Mouse (Mus musculus) midbrain, embryonic 16.5 days (tissue): Measurements from ENCODE around the gene Trpv2. TPM values are rescaled to one million over a fixed set of nuclear protein-coding genes. Genes with fewer than 3 reads are reported as not detected.

Source experiments
- ATAC-seq: fragments of 200-750 bp; cut with Nextera tagmentation; 2 replicates; pipeline ENCODE4 v1.8.0; 2017; ENCODE audit warnings: moderate TSS enrichment
- H3K27ac ChIP-seq: fragments of 300-500 bp; sonication (generic); 2 replicates; pipeline ENCODE4 v1.5.1; 2014; ENCODE audit warnings: mild to moderate bottlenecking, low read length, mixed read lengths
- H3K27me3 ChIP-seq: fragments of 300-500 bp; sonication (generic); 2 replicates; pipeline ENCODE4 v1.6.1; 2014; ENCODE audit warnings: low read depth, low read length, mixed read lengths; ENCODE audit not compliant: control insufficient read depth, insufficient read depth
- H3K36me3 ChIP-seq: fragments of 300-500 bp; sonication (generic); 2 replicates; pipeline ENCODE4 v1.6.1; 2014; ENCODE audit warnings: mild to moderate bottlenecking, low read length, moderate library complexity, mixed read lengths; ENCODE audit not compliant: control insufficient read depth, insufficient read depth
- H3K4me1 ChIP-seq: fragments of 300-500 bp; sonication (generic); 2 replicates; pipeline ENCODE4 v1.6.1; 2014; ENCODE audit warnings: mild to moderate bottlenecking, low read length, mixed read lengths; ENCODE audit not compliant: control insufficient read depth, insufficient read depth
- H3K4me2 ChIP-seq: fragments of 300-500 bp; sonication (generic); 2 replicates; pipeline ENCODE4 v1.6.1; 2014; ENCODE audit warnings: mild to moderate bottlenecking, low read length, mixed read lengths
- H3K4me3 ChIP-seq: fragments of 300-500 bp; sonication (generic); 2 replicates; pipeline ENCODE4 v1.5.1; 2014; ENCODE audit warnings: low read depth, mild to moderate bottlenecking, low read length, moderate library complexity, mixed read lengths
- H3K9ac ChIP-seq: fragments of 300-500 bp; sonication (generic); 2 replicates; pipeline ENCODE4 v1.6.1; 2014; ENCODE audit warnings: low read depth, low read length, mixed read lengths
- H3K9me3 ChIP-seq: fragments of 300-500 bp; sonication (generic); replicated peaks from 2 replicates; pipeline ENCODE4 v1.6.1; 2014; ENCODE audit warnings: mild to moderate bottlenecking, low read length, mixed read lengths; ENCODE audit not compliant: control insufficient read depth, poor library complexity, severe bottlenecking
- WGBS: fragments of 180-500 bp; shearing (Covaris S2); extraction: QIAGEN DNeasy Blood & Tissue Kit; methylation state at CpG from one replicate; pipeline ENCODE4 v1.1.7; 2014; 5-methylcytosine and 5-hydroxymethylcytosine counted together
- polyA plus RNA-seq: library from polyadenylated mRNA; unstranded; fragments of >200 nt; fragmentation: Nextera tagmentation; extraction: Ambion mirVana; gene quantifications from 2 replicates; pipeline ENCODE4 v1.2.1, GENCODE M21; 2015

Gene Trpv2
- polyA plus RNA-seq, 1 experiment from 2014 or later = 43.7 TPM

DNA sequence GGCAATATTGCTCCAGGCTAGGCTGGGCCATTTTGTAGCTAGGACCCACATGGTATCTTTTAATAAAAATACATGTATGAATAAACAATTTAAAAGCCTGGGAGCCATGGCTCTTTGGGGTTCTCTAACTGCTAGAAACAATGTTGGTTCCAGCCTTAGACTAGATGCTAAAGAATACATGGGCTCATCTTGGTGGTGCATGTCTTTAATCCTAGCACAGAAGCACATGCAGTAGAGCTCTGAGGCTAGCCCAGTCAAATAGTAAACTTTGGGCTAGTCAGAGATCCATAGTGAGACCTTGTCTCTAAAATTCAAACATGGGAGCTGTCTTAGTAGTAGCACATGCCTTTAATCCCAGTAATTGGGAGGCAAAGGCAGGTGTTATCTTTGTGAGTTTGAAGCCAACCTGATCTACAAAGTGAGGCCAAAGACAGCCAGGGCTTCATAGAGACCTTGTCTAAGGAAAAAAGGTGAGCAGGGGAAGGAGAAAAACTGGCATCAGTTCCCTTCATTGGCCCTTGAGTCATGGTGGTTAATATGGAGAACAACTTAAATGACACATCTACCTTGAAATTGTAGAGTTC is 19.3 kb upstream of the Trpv2 start:
- no peak overlapping the region for H3K27ac ChIP-seq
- ATAC-seq = no peak
- H3K9me3 ChIP-seq = no peaks in the 10 kb centered on the region
- H3K9ac ChIP-seq = no peak overlapping the region
- H3K4me3 ChIP-seq = peak overlapping the region; percentile 53; the same call in 1 of the 2 replicates
- peak overlapping the region; percentile 99 for H3K4me2 ChIP-seq
- no peaks in the 10 kb centered on the region for H3K36me3 ChIP-seq
- H3K4me1 ChIP-seq = peaks cover 33% of the 10 kb centered on the region
- no peaks in the 10 kb centered on the region for H3K27me3 ChIP-seq

DNA sequence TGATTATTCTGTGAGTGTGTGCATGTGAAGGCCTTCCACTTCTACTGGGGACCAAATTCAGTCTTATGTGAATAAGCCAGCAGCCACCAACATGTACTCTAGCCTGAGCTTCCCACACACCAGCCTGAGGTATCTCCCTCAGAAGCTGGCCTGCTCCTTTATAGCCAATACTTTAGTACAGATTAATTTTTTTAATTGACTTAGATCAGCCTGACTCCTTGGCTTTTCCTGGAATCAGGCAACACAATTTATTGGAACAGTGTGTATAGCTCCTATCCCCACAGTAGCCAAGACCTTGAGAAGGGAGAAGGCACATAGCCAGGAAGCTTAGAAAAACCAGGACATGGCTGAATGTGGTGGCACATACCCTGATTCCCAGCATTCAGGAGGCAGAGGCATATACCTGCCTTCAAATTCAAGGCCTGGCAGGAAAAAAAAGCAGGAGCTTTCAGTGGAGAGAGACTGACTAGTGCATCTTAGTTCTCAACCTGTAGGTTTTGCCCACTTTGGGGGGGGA is 18.3 kb upstream of the Trpv2 start:
- H3K9me3 ChIP-seq = no peaks in the 10 kb centered on the region
- H3K27me3 ChIP-seq = no peaks in the 10 kb centered on the region
- H3K4me1 ChIP-seq = peaks cover 33% of the 10 kb centered on the region
- H3K4me2 ChIP-seq = no peak overlapping the region
- H3K27ac ChIP-seq = no peak overlapping the region
- H3K9ac ChIP-seq = no peak overlapping the region
- no peak overlapping the region for H3K4me3 ChIP-seq
- no peaks in the 10 kb centered on the region for H3K36me3 ChIP-seq
- no peak for ATAC-seq

DNA sequence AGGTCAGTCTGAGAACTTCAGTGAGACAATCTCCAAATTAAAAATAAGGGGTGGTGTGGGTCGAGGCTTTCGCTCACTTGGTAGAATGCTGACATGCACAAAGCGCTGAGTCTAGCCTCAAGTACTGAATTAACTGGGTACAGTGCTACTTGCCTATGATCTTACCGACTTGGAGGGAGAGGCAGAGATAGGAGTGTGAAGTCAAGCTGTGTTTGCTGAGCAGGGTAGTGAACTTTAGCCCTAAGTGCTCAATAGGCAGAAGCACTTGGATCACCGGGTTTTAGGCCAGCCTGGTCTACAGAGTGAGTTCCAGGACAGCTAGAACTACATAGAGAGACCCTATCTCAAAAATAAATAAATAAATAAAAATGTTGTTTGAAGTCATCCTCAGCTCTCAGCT is 17.1 kb upstream of the Trpv2 start:
- no peak overlapping the region for H3K27ac ChIP-seq
- no peaks in the 10 kb centered on the region for H3K27me3 ChIP-seq
- no peak overlapping the region for H3K4me3 ChIP-seq
- no peak for ATAC-seq
- peaks cover 33% of the 10 kb centered on the region for H3K4me1 ChIP-seq
- no peak overlapping the region for H3K4me2 ChIP-seq
- H3K9ac ChIP-seq = no peak overlapping the region
- 73% methylated on average over 5 of the region's 5 CpGs for WGBS
- H3K9me3 ChIP-seq = no peaks in the 10 kb centered on the region
- no peaks in the 10 kb centered on the region for H3K36me3 ChIP-seq

DNA sequence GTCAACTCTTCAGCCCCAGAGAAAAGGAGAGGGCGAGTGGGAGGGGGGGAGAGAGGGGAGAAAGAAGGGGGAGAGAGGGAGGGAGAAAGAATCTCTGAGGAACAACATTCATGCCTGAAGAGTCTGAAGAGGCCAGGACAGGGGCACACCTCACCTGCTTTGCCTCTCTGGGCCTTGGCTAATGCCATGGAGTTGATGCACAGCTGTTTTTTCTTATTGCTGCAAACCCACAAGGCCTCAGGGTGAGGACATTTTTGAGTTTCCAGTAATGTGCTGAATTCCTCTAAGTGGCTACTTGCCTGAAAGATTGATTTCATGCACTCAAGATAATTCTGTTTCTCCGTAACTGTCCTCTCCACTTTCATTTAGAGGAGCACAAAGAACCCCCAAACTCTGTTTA is 16.1 kb upstream of the Trpv2 start:
- H3K36me3 ChIP-seq = no peaks in the 10 kb centered on the region
- H3K9ac ChIP-seq = no peak overlapping the region
- WGBS = 72% methylated on average over 2 of the region's 2 CpGs
- peaks cover 31% of the 10 kb centered on the region for H3K4me1 ChIP-seq
- no peaks in the 10 kb centered on the region for H3K27me3 ChIP-seq
- no peak for ATAC-seq
- H3K27ac ChIP-seq = no peak overlapping the region
- no peaks in the 10 kb centered on the region for H3K9me3 ChIP-seq
- no peak overlapping the region for H3K4me2 ChIP-seq
- no peak overlapping the region for H3K4me3 ChIP-seq

DNA sequence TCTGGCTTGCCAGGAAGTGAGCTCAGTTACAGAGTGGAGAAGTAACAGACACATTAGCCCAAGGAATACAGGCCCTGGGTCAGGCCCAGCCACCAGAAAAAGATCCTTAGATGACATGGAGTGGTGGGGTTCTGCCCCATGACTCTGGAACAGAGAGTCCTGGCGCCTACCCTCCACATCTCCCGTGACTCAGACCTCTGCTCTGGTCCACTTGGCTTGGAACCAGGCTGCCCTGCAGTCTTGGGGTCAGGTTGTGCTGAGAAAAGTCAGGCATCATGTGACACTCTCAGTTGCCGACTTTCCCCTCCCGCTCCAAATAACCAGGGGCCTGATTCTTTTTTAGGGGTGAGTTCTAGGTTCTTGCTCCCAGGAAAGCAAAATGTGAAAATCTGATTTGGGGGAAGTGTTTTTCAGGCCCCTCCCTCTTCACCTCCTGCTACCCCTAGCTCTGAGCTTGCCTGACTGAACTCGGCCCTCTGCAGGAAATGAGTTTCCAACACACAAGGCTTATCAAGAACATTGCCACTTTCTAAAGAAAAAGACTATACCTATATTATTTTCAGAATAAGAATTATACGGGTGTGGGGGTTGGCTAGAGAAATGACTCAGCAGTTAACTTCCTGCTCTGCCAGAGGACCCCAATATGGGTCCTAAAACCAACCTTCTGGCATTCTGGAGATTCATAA is 15.2 kb upstream of the Trpv2 start:
- WGBS = 73% methylated on average over 6 of the region's 6 CpGs
- no peaks in the 10 kb centered on the region for H3K27me3 ChIP-seq
- H3K4me3 ChIP-seq = no peak overlapping the region
- no peak overlapping the region for H3K9ac ChIP-seq
- no peaks in the 10 kb centered on the region for H3K36me3 ChIP-seq
- no peak overlapping the region for H3K27ac ChIP-seq
- no peak overlapping the region for H3K4me2 ChIP-seq
- peaks cover 22% of the 10 kb centered on the region for H3K4me1 ChIP-seq
- no peaks in the 10 kb centered on the region for H3K9me3 ChIP-seq
- no peak for ATAC-seq

DNA sequence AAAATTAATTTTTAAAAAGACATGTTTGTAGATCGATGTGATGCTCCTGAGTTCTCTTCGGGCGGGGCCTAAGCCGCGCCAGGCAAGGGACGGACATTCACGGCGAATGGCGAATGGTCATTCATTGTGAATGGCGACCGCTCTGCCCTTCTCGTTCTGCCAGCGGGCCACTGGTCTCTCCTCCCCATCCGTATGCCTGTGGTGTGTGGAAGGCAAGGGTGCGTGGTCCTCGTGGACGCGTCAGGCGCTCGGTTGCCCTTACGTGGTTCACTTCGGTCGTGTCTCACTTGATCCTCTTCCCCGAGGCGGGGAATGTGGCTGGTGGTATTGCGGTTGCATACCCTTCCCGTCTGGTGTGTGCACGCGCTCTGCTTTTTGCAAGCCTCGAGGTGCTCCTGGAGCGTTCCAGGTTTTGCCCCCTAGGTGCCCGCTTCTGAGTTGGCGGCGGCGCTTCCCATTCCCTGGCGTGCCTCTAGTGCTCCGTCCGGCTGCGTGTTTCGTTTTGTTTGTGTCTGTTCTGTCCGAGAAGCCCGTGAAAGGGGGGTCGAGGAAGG is 13.7 kb upstream of the Trpv2 start:
- ATAC-seq = no peak
- Histone ChIP-seq H3K9ac (no peak overlapping the region), H3K4me1 (peaks cover 7% of the 10 kb centered on the region), H3K4me2 (peak overlapping the region; percentile 53), H3K36me3 (no peaks in the 10 kb centered on the region), H3K9me3 (no peaks in the 10 kb centered on the region), H3K27ac (no peak overlapping the region), H3K4me3 (peak overlapping the region; percentile 31), H3K27me3 (no peaks in the 10 kb centered on the region)
- WGBS = 28% methylated on average over 43 of the region's 43 CpGs

DNA sequence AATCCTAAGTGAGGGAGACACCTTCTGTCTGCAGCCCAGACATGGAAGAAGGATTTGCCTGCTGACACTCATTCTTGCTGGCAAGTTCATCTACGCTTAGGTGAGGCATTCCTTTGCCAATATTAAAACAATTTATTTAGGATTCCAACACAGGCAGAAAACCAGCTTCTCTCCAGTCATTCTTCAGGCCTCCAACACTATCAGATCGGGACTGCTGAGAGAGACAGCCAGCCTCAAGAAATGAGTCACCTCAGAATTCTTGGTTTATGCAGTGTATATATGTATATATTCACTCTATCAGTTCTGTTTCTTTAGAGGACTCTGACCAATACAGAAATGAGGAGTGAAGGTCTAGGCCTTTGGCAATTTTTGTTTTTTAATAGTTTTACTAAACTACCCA is 10.7 kb upstream of the Trpv2 start:
- no peaks in the 10 kb centered on the region for H3K9me3 ChIP-seq
- H3K27me3 ChIP-seq = no peaks in the 10 kb centered on the region
- WGBS = 90% methylated on average over 2 of the region's 2 CpGs
- H3K4me2 ChIP-seq = no peak overlapping the region
- ATAC-seq = no peak
- no peaks in the 10 kb centered on the region for H3K36me3 ChIP-seq
- H3K4me1 ChIP-seq = no peaks in the 10 kb centered on the region; the same call in 1 of the 2 replicates
- H3K9ac ChIP-seq = no peak overlapping the region
- no peak overlapping the region for H3K27ac ChIP-seq
- H3K4me3 ChIP-seq = no peak overlapping the region

DNA sequence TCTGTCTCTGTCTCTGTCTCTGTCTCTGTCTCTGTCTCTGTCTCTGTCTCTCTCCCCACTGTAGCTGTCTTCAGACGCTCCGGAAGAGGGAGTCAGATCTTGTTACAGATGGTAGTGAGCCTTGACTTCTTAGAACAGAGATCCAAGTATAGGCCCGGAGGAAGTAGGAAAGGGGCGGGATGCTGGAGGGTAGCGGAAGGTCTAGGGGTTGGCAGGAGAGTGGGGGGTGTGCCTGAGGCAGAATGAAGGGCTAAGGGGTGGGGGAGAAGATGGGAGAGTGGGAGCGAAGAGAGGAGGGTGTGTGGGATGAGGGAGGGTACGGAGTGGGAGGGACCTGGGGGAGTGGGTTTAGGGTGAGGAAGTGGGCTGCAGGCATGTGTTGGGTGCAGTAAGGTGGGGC is 8.5 kb upstream of the Trpv2 start:
- no peaks in the 10 kb centered on the region for H3K27me3 ChIP-seq
- no peak for ATAC-seq
- no peaks in the 10 kb centered on the region for H3K36me3 ChIP-seq
- no peak overlapping the region for H3K9ac ChIP-seq
- no peaks in the 10 kb centered on the region; the same call in 1 of the 2 replicates for H3K4me1 ChIP-seq
- no peak overlapping the region for H3K4me2 ChIP-seq
- 83% methylated on average over 7 of the region's 7 CpGs for WGBS
- H3K4me3 ChIP-seq = no peak overlapping the region
- H3K9me3 ChIP-seq = no peaks in the 10 kb centered on the region
- H3K27ac ChIP-seq = no peak overlapping the region

DNA sequence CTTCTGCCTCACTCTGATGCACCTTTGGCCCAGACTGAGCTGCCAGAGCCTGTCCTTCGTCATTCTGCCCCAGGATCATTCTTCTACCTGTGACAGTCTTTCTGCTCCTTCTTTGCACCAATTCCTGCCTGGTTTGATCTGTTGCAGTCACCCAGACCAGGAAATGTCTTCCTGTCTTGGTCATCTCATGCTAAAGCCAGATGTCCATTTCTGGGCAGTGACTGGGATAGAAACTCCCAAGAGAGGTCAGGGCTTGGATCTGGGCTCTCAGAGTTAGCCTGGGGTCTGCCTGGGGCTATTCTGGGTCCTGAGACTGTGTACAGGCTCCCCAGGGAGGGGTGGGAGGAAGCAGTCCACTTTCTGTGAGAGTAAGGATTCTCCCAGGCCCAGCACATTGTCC is 8.1 kb upstream of the Trpv2 start:
- Histone ChIP-seq H3K36me3 (no peaks in the 10 kb centered on the region), H3K4me3 (no peak overlapping the region), H3K9me3 (no peaks in the 10 kb centered on the region), H3K4me1 (no peaks in the 10 kb centered on the region), H3K27ac (no peak overlapping the region), H3K4me2 (no peak overlapping the region), H3K27me3 (no peaks in the 10 kb centered on the region), H3K9ac (no peak overlapping the region)
- WGBS = 67% methylated on average over 1 of the region's 1 CpGs
- ATAC-seq = no peak
